Mouse (Mus musculus): ENCODE data around the gene Lcat.

GRCm38 (mm10) chr8:105893339-105893738 lies 49.8 kb downstream of the Lcat start, which contains the start of gene Nrn1l:
- TF ChIP-seq EP300 (IDR thresholded peaks at IDR 0.05; ENCODE audit: low read depth in 1 of 2, low read length in 2 of 2) = no peak
- no peak for TF ChIP-seq POLR2A (IDR thresholded peaks at IDR 0.05; ENCODE audit: control insufficient read depth in 1 of 2, insufficient read depth in 1 of 2, low read depth in 1 of 2, low read length in 2 of 2, poor library complexity in 1 of 2)
- TF ChIP-seq HCFC1 (IDR thresholded peaks at IDR 0.05; ENCODE audit: low read depth, low read length) = no peak
- TF ChIP-seq MEF2A (IDR thresholded peaks at IDR 0.05; ENCODE audit: extremely low read depth, insufficient replicate concordance, low read depth, low read length, poor library complexity, severe bottlenecking) = no peak
- no peak for TF ChIP-seq ETS1 (IDR thresholded peaks at IDR 0.05; ENCODE audit: low read depth, low read length)
- TF ChIP-seq USF2 (IDR thresholded peaks at IDR 0.05; ENCODE audit: borderline replicate concordance in 1 of 2, insufficient read depth in 1 of 2, low read depth in 1 of 2, low read length in 2 of 2) = no peak
- TF ChIP-seq CTCF (IDR thresholded peaks at IDR 0.05 in 2 of 3, conservative IDR thresholded peaks at IDR 0.05 in 1 of 3; ENCODE audit: control insufficient read depth in 1 of 3, insufficient read depth in 1 of 3, low read depth in 2 of 3, low read length in 3 of 3, poor library complexity in 1 of 3, severe bottlenecking in 1 of 3) = no peak
- no peak for TF ChIP-seq MAX (IDR thresholded peaks at IDR 0.05; ENCODE audit: low read length)
- no peak for TF ChIP-seq RCOR1 (IDR thresholded peaks at IDR 0.05; ENCODE audit: low read depth, low read length)
- TF ChIP-seq SIN3A (IDR thresholded peaks at IDR 0.05; ENCODE audit: low read length) = no peak
- no peak for TF ChIP-seq NRF1 (IDR thresholded peaks at IDR 0.05; ENCODE audit: insufficient read depth, low read depth, low read length, poor library complexity, severe bottlenecking)
- TF ChIP-seq MAFK (IDR thresholded peaks at IDR 0.05; ENCODE audit: borderline replicate concordance, low read depth, low read length) = no peak
- no peak for TF ChIP-seq USF1 (IDR thresholded peaks at IDR 0.05; ENCODE audit: low read depth, low read length)
